Mouse (Mus musculus) left cerebral cortex, adult 18-20 months (tissue): ENCODE measurements around the gene Ccl22. TPM values are rescaled to one million over a fixed set of nuclear protein-coding genes. Genes with fewer than 3 reads are reported as not detected.

Source experiments
- total RNA-seq, 2 experiments: library from RNA; stranded (reverse); gene quantifications; 2 replicates each; pipeline ENCODE4 v1.2.3; 2021

The Ccl22 gene
- total RNA-seq, 2 experiments from 2014 or later: not detected

Other genes starting within 250 kb of the Ccl22 start
- 10 to 100 TPM; 22.3 to 22.7 TPM for gene Cpne2, start 212.6 kb upstream of the Ccl22 start, total RNA-seq
- gene Rspry1, start 143.7 kb upstream of the Ccl22 start, total RNA-seq: 10 to 100 TPM; 27.4 to 29.2 TPM
- 10 to 100 TPM; 37.5 to 42.1 TPM for gene Fam192a, start 143.6 kb upstream of the Ccl22 start, total RNA-seq
- 100 to 1,000 TPM; 135 to 140 TPM for gene Arl2bp, start 79.0 kb upstream of the Ccl22 start, total RNA-seq
- gene Pllp, start 49.3 kb upstream of the Ccl22 start, total RNA-seq: 10 to 100 TPM; 26.7 to 31.3 TPM
- 100 to 1,000 TPM; 569 to 570 TPM for gene Cx3cl1, start 26.4 kb downstream of the Ccl22 start, total RNA-seq
- 1 to 10 TPM; 8.3 to 9.2 TPM for gene Ccl17, start 64.9 kb downstream of the Ccl22 start, total RNA-seq
- 10 to 100 TPM; 76.6 to 90.5 TPM for gene Coq9, start 92.7 kb downstream of the Ccl22 start, total RNA-seq
- gene Ciapin1, start 92.8 kb downstream of the Ccl22 start, total RNA-seq: 10 to 100 TPM; 72.3 to 75.6 TPM
- gene Polr2c, start 111.9 kb downstream of the Ccl22 start, total RNA-seq: 10 to 100 TPM; 74.5 to 75.7 TPM
- gene Dok4, start 130.7 kb downstream of the Ccl22 start, total RNA-seq: 10 to 100 TPM; 18.6 to 20.9 TPM
- 1 to 10 TPM; 1.5 to 1.9 TPM for gene Ccdc102a, start 172.5 kb downstream of the Ccl22 start, total RNA-seq
- gene Adgrg5, start 178.1 kb downstream of the Ccl22 start, total RNA-seq: not detected
- 10 to 100 TPM; 81.2 to 81.3 TPM for gene Adgrg1, start 229.2 kb downstream of the Ccl22 start, total RNA-seq